Mouse (Mus musculus) c-Kit-positive CD71-positive TER-119-positive erythroid progenitor cells, embryonic 14.5 days (primary cell): Measurements from ENCODE around the gene Gng8.

Experiments used
- DNase-seq: peaks from one replicate; pipeline ENCODE4 v3.0.0-alpha.2; 2013; ENCODE audit warnings: low spot score

Gng8 gene

GRCm38 (mm10) chr7:16876006-16876405, 15.6 kb upstream of the Gng8 start:
- no peak for DNase-seq

GRCm38 (mm10) chr7:16876608-16877007, 15.0 kb upstream of the Gng8 start:
- DNase-seq: no peak

GRCm38 (mm10) chr7:16877717-16878116, 13.9 kb upstream of the Gng8 start:
- no peak for DNase-seq

- DNase-seq: no peak
These were observed 11.6 kb upstream of the Gng8 start for GRCm38 (mm10) chr7:16879796-16880547.

- no peak for DNase-seq
These were observed 11.0 kb upstream of the Gng8 start for GRCm38 (mm10) chr7:16880615-16881014.

GRCm38 (mm10) chr7:16883162-16883561, 8.4 kb upstream of the Gng8 start:
- DNase-seq: no peak

GRCm38 (mm10) chr7:16884334-16884733, 7.3 kb upstream of the Gng8 start:
- no peak for DNase-seq

GRCm38 (mm10) chr7:16885271-16885776, 6.3 kb upstream of the Gng8 start:
- DNase-seq: no peak

GRCm38 (mm10) chr7:16885905-16886304, 5.7 kb upstream of the Gng8 start:
- no peak for DNase-seq

GRCm38 (mm10) chr7:16890536-16890935, 1.1 kb upstream of the Gng8 start:
- DNase-seq: no peak

GRCm38 (mm10) chr7:16890944-16891343, 642 bp upstream of the Gng8 start:
- no peak for DNase-seq

GRCm38 (mm10) chr7:16892352-16892730, 755 bp downstream of the Gng8 start:
- no peak for DNase-seq

GRCm38 (mm10) chr7:16893612-16894011, 2.0 kb downstream of the Gng8 start:
- DNase-seq: no peak

- DNase-seq: no peak
These were observed 2.7 kb downstream of the Gng8 start for GRCm38 (mm10) chr7:16894279-16894678.

GRCm38 (mm10) chr7:16895000-16895399, 3.4 kb downstream of the Gng8 start:
- peak; percentile 38 for DNase-seq

GRCm38 (mm10) chr7:16895511-16895910, 3.9 kb downstream of the Gng8 start:
- DNase-seq: no peak

- no peak for DNase-seq
These were observed 8.9 kb downstream of the Gng8 start for GRCm38 (mm10) chr7:16900526-16900925.

- DNase-seq: no peak
These were observed 11.9 kb downstream of the Gng8 start for GRCm38 (mm10) chr7:16903439-16903955.

- DNase-seq: no peak
These were observed 12.6 kb downstream of the Gng8 start for GRCm38 (mm10) chr7:16904120-16904675.

GRCm38 (mm10) chr7:16905491-16906021, 14.0 kb downstream of the Gng8 start:
- DNase-seq: no peak

GRCm38 (mm10) chr7:16906281-16906680, 14.7 kb downstream of the Gng8 start, which contains the start of gene Ptgir:
Ptgir (plus strand) TSS chr7:16906490.
- DNase-seq: no peak

GRCm38 (mm10) chr7:16906889-16907559, 15.4 kb downstream of the Gng8 start:
- DNase-seq: no peak

- DNase-seq: no peak
These were observed 16.3 kb downstream of the Gng8 start for GRCm38 (mm10) chr7:16907842-16908241.
